Mouse (Mus musculus): Measurements from ENCODE around the gene Cfap97d2. TPM values are rescaled to one million over a fixed set of nuclear protein-coding genes. Genes with fewer than 3 reads are reported as not detected.

Gene Cfap97d2
- total and polyA plus RNA-seq, 3 experiments: 0.38 TPM; not detected in 2

DNA sequence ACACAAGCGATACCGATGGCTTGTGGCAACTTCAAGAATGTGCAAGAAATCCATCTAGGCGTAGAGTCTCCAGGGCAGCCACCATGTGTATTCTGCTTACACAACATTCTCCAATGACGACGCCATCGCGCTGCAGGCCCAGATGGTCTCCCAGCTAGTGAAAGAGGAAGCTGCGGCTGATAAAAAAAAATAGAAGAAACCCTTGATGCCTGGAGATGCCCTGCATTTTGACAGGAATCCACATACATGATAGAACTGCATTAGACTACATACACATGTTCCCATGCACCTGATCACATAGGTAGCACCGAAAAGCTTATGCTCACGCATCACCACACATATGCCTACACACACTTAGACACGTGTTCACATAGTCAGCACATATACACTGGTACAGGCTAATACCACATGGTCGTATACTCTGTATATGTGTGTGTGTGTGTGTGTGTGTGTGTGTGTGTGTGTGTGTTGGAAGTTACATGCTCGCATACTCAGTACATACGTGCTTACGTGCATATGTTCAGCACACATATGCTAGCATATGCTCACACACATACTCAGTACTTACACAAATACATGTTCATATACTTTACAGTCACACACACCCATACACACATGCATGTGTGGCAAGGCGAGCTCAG lies 19.9 kb upstream of the Cfap97d2 start:
- H3K36me3 ChIP-seq (replicated peaks): no peaks in the 10 kb centered on the region
- no peaks in the 10 kb centered on the region for H3K4me1 ChIP-seq (ENCODE audit: insufficient read depth, low read depth, low read length)
- no peaks in the 10 kb centered on the region for H3K9me3 ChIP-seq (replicated peaks)
- no peaks in the 10 kb centered on the region for H3K27me3 ChIP-seq (ENCODE audit: insufficient read depth, low read length)
- DNase-seq (ENCODE audit: low spot score) (no peak), ATAC-seq (ENCODE audit: extremely low read depth, insufficient number of reproducible peaks, low FRiP score, poor library complexity, severe bottlenecking) (no peak)
- H3K4me3 ChIP-seq (ENCODE audit: low read depth, low read length): no peak overlapping the region
- TF ChIP-seq GATA2 (IDR thresholded peaks at IDR 0.05; ENCODE audit: borderline replicate concordance, low read depth, low read length) (no peak), GATA1 (IDR thresholded peaks at IDR 0.05; ENCODE audit: borderline replicate concordance, low read length) (no peak), POLR2AphosphoS5 (IDR thresholded peaks at IDR 0.05; ENCODE audit: insufficient replicate concordance, low read depth, low read length) (no peak), CTCF (IDR thresholded peaks at IDR 0.05; ENCODE audit: low read depth, low read length) (no peak), TAL1 (conservative IDR thresholded peaks at IDR 0.05; ENCODE audit: low read depth, low read length) (no peak)

DNA sequence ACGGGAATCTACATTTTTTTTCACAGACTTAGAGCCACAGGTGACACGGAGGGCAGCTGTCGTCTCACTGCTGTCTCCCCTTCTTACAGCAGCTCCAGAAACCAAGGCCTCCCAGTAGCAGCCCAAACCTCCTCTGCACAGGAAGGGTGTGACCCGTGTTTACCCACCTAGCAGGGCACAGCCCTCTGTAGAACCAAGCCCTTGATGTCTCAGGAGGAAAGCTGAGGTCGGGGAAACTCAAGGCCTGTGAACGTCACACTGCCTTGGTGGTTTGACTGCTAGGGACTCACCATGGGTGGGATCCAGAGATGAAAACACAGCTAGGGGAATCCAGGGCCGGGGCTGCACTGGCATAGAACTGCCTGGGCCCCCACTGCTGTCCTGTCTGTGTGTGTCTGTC lies 19.3 kb upstream of the Cfap97d2 start:
- Histone ChIP-seq H3K9me3 (replicated peaks) (no peaks in the 10 kb centered on the region), H3K4me1 (ENCODE audit: insufficient read depth, low read depth, low read length) (no peaks in the 10 kb centered on the region), H3K27me3 (ENCODE audit: insufficient read depth, low read length) (no peaks in the 10 kb centered on the region), H3K4me3 (ENCODE audit: low read depth, low read length) (no peak overlapping the region), H3K36me3 (replicated peaks) (no peaks in the 10 kb centered on the region)
- ATAC-seq (ENCODE audit: extremely low read depth, insufficient number of reproducible peaks, low FRiP score, poor library complexity, severe bottlenecking): no peak
- no peak for DNase-seq (ENCODE audit: low spot score)
- TF ChIP-seq POLR2AphosphoS5 (IDR thresholded peaks at IDR 0.05; ENCODE audit: insufficient replicate concordance, low read depth, low read length) (no peak), CTCF (IDR thresholded peaks at IDR 0.05; ENCODE audit: low read depth, low read length) (no peak), GATA2 (IDR thresholded peaks at IDR 0.05; ENCODE audit: borderline replicate concordance, low read depth, low read length) (no peak), TAL1 (conservative IDR thresholded peaks at IDR 0.05; ENCODE audit: low read depth, low read length) (no peak), GATA1 (IDR thresholded peaks at IDR 0.05; ENCODE audit: borderline replicate concordance, low read length) (no peak)

GRCm38 (mm10) chr8:13687101-13687717 lies 18.5 kb upstream of the Cfap97d2 start:
- no peak for DNase-seq (ENCODE audit: low spot score)
- no peak for ATAC-seq (ENCODE audit: extremely low read depth, insufficient number of reproducible peaks, low FRiP score, poor library complexity, severe bottlenecking)

DNA sequence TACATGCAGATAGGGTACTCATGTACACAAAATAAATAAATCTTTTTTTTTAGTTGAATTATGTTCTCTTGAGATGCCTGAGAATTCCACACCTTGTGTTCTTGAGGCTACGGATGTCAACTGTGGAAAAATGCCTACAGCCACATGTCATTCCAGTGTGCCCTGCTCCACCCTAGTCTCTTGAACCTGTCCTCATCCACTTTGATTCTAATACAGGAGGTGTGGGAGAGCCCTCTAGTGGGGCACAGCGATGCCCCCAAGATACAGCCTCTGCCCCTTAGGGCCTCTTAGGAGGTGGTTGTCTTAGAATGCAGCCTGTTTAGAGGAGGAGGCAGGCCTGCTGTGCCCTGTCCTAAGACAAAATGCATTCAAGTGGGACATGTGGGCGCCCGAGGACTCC lies 17.7 kb upstream of the Cfap97d2 start:
- no peak for TF ChIP-seq GATA1 (IDR thresholded peaks at IDR 0.05; ENCODE audit: borderline replicate concordance, low read length)
- no peak for TF ChIP-seq POLR2AphosphoS5 (IDR thresholded peaks at IDR 0.05; ENCODE audit: insufficient replicate concordance, low read depth, low read length)
- no peak for TF ChIP-seq GATA2 (IDR thresholded peaks at IDR 0.05; ENCODE audit: borderline replicate concordance, low read depth, low read length)
- no peak for TF ChIP-seq TAL1 (conservative IDR thresholded peaks at IDR 0.05; ENCODE audit: low read depth, low read length)
- no peak for TF ChIP-seq CTCF (IDR thresholded peaks at IDR 0.05; ENCODE audit: low read depth, low read length)
- DNase-seq (ENCODE audit: low spot score): no peak
- Histone ChIP-seq H3K4me1 (ENCODE audit: insufficient read depth, low read depth, low read length) (no peaks in the 10 kb centered on the region), H3K27me3 (ENCODE audit: insufficient read depth, low read length) (no peaks in the 10 kb centered on the region), H3K9me3 (replicated peaks) (no peaks in the 10 kb centered on the region), H3K4me3 (ENCODE audit: low read depth, low read length) (no peak overlapping the region), H3K36me3 (replicated peaks) (no peaks in the 10 kb centered on the region)
- ATAC-seq (ENCODE audit: extremely low read depth, insufficient number of reproducible peaks, low FRiP score, poor library complexity, severe bottlenecking): no peak

More at GRCm38 (mm10) chr8:13687101-13687717, 18.5 kb upstream of the Cfap97d2 start:
- H3K4me1 ChIP-seq (ENCODE audit: insufficient read depth, low read depth, low read length): no peaks in the 10 kb centered on the region
- H3K4me3 ChIP-seq (ENCODE audit: low read depth, low read length): no peak overlapping the region
- H3K36me3 ChIP-seq (replicated peaks): no peaks in the 10 kb centered on the region
- no peaks in the 10 kb centered on the region for H3K27me3 ChIP-seq (ENCODE audit: insufficient read depth, low read length)
- no peaks in the 10 kb centered on the region for H3K9me3 ChIP-seq (replicated peaks)
- TF ChIP-seq POLR2AphosphoS5 (IDR thresholded peaks at IDR 0.05; ENCODE audit: insufficient replicate concordance, low read depth, low read length) (no peak), GATA1 (IDR thresholded peaks at IDR 0.05; ENCODE audit: borderline replicate concordance, low read length) (no peak), CTCF (IDR thresholded peaks at IDR 0.05; ENCODE audit: low read depth, low read length) (no peak), TAL1 (conservative IDR thresholded peaks at IDR 0.05; ENCODE audit: low read depth, low read length) (no peak), GATA2 (IDR thresholded peaks at IDR 0.05; ENCODE audit: borderline replicate concordance, low read depth, low read length) (no peak)

- Histone ChIP-seq H3K9me3 (replicated peaks) (no peaks in the 10 kb centered on the region), H3K4me1 (ENCODE audit: insufficient read depth, low read depth, low read length) (no peaks in the 10 kb centered on the region), H3K36me3 (replicated peaks) (no peaks in the 10 kb centered on the region), H3K27me3 (ENCODE audit: insufficient read depth, low read length) (no peaks in the 10 kb centered on the region), H3K4me3 (ENCODE audit: low read depth, low read length) (no peak overlapping the region)
- TF ChIP-seq POLR2AphosphoS5 (IDR thresholded peaks at IDR 0.05; ENCODE audit: insufficient replicate concordance, low read depth, low read length): no peak
- TF ChIP-seq TAL1 (conservative IDR thresholded peaks at IDR 0.05; ENCODE audit: low read depth, low read length): no peak
- TF ChIP-seq CTCF (IDR thresholded peaks at IDR 0.05; ENCODE audit: low read depth, low read length): no peak
- no peak for TF ChIP-seq GATA1 (IDR thresholded peaks at IDR 0.05; ENCODE audit: borderline replicate concordance, low read length)
- no peak for TF ChIP-seq GATA2 (IDR thresholded peaks at IDR 0.05; ENCODE audit: borderline replicate concordance, low read depth, low read length)
- DNase-seq (ENCODE audit: low spot score) (no peak), ATAC-seq (ENCODE audit: extremely low read depth, insufficient number of reproducible peaks, low FRiP score, poor library complexity, severe bottlenecking) (no peak)
Observed at GRCm38 (mm10) chr8:13688461-13688860, 17.2 kb upstream of the Cfap97d2 start.

GRCm38 (mm10) chr8:13689331-13689730 lies 16.4 kb upstream of the Cfap97d2 start:
- H3K9me3 ChIP-seq (replicated peaks): no peaks in the 10 kb centered on the region
- no peaks in the 10 kb centered on the region for H3K27me3 ChIP-seq (ENCODE audit: insufficient read depth, low read length)
- no peaks in the 10 kb centered on the region for H3K36me3 ChIP-seq (replicated peaks)
- no peak for DNase-seq (ENCODE audit: low spot score)
- no peak for ATAC-seq (ENCODE audit: extremely low read depth, insufficient number of reproducible peaks, low FRiP score, poor library complexity, severe bottlenecking)
- H3K4me1 ChIP-seq (ENCODE audit: insufficient read depth, low read depth, low read length): no peaks in the 10 kb centered on the region
- TF ChIP-seq POLR2AphosphoS5 (IDR thresholded peaks at IDR 0.05; ENCODE audit: insufficient replicate concordance, low read depth, low read length) (no peak), TAL1 (conservative IDR thresholded peaks at IDR 0.05; ENCODE audit: low read depth, low read length) (no peak), GATA2 (IDR thresholded peaks at IDR 0.05; ENCODE audit: borderline replicate concordance, low read depth, low read length) (no peak), CTCF (IDR thresholded peaks at IDR 0.05; ENCODE audit: low read depth, low read length) (no peak), GATA1 (IDR thresholded peaks at IDR 0.05; ENCODE audit: borderline replicate concordance, low read length) (no peak)
- no peak overlapping the region for H3K4me3 ChIP-seq (ENCODE audit: low read depth, low read length)

All from G1E (cell line).